Comparison of ENCODE assay signal across 7 mouse cellular contexts in genomic region chr6:39781766-39782530, GRCm38 (mm10). TPM values are rescaled to one million over a fixed set of nuclear protein-coding genes. Genes with fewer than 3 reads are reported as not detected.
DNase-seq lines count a peak whose midpoint lies in the region; ATAC-seq and TF ChIP-seq lines count a peak whose summit lies in the region.

No protein-coding gene starts in this region.

- H3K79me2 ChIP-seq in macrophage (ENCODE audit: inconsistent target), result no peaks in the 10 kb centered on the region

- H3K9me3 ChIP-seq in kidney, postnatal 0 days (replicated peaks; ENCODE audit: low read length), result no peaks in the 10 kb centered on the region

- no peaks in the 10 kb centered on the region for H3K36me3 ChIP-seq in kidney, postnatal 0 days (ENCODE audit: insufficient read depth, low read length)
- H3K36me3 ChIP-seq in macrophage (ENCODE audit: inconsistent target), result no peaks in the 10 kb centered on the region

- whole genome bisulfite sequencing in kidney, postnatal 0 days, result 44% methylated on average over 17 of the region's 17 CpGs
- WGBS in macrophage (ENCODE audit: missing documents), result 38% methylated on average over 17 of the region's 17 CpGs

- ATAC-seq in kidney, postnatal 0 days (replicated peaks; ENCODE audit: low FRiP score, low read depth), result no peak

- peak overlapping the region; percentile 43 for H3K4me2 ChIP-seq in kidney, postnatal 0 days (ENCODE audit: low read length)

- H3K4me1 ChIP-seq in kidney, postnatal 0 days (replicated peaks; ENCODE audit: insufficient read depth, low read length), result no peaks in the 10 kb centered on the region; the same call in 1 of the 2 replicates

- no peak for TF ChIP-seq CTCF in kidney, postnatal 0 days (IDR thresholded peaks at IDR 0.05; ENCODE audit: low read depth)

- H3K9ac ChIP-seq in kidney, postnatal 0 days (ENCODE audit: low read depth, low read length), result no peak overlapping the region

- DNase-seq in 416B (ENCODE audit: low read depth), result peak; percentile 93
- DNase-seq in R1 (ENCODE audit: low read depth, low spot score), result peak; percentile 46
- peak; percentile 26 to 35 for DNase-seq in heart, adult 9 months (ENCODE audit: low spot score in 2 of 2)
- peak; percentile 62 for DNase-seq in kidney, postnatal 0 days (ENCODE audit: low spot score)
- no peak for DNase-seq in cerebellum, adult 18-20 months
- DNase-seq in adipocyte (ENCODE audit: low spot score), result no peak

- peak overlapping the region; percentile 5; the same call in 1 of the 2 replicates for H3K4me3 ChIP-seq in kidney, postnatal 0 days (replicated peaks; ENCODE audit: low read depth, low read length)
- peak overlapping the region; percentile 39 for H3K4me3 ChIP-seq in macrophage (ENCODE audit: inconsistent target)

- no peaks in the 10 kb centered on the region for H3K27me3 ChIP-seq in kidney, postnatal 0 days (ENCODE audit: insufficient read depth, low read length)

- H3K27ac ChIP-seq in kidney, postnatal 0 days, result peak overlapping the region; percentile 47
- peak overlapping the region; percentile 90 for H3K27ac ChIP-seq in macrophage

RNA-seq across cellular contexts. Expression of gene Mrps33, which starts 28.8 kb away (rescaled TPM):
- 220 and 245 TPM in 2 replicates for polyA plus RNA-seq in kidney, postnatal 0 days (2015; fragmentation: Nextera tagmentation; extraction: Ambion mirVana)
- 10 to 100 TPM in 7 of 26 experiments, 1 to 10 TPM in 19; 2.4 to 21.8 (median 8.2) TPM for total RNA-seq in macrophage (2018; cell fraction: chromatin; rRNA removed)
- total RNA-seq in macrophage (2018; cell fraction: cytosol; rRNA removed), result 10 to 100 TPM; 40.4 to 95.5 (median 55.7) TPM
- total RNA-seq in macrophage (2018; cell fraction: nucleus; rRNA removed), result 10 to 100 TPM in 19 of 26 experiments, 1 to 10 TPM in 7; 3.7 to 32.6 (median 13.6) TPM
- 63.1 to 68.3 TPM (median 66.4 TPM) in 3 replicates for polyA plus RNA-seq in macrophage (2018)

RNA-seq across cellular contexts. Expression of gene Braf, which starts 56.7 kb away (rescaled TPM):
- 7.6 and 8.4 TPM in 2 replicates for polyA plus RNA-seq in kidney, postnatal 0 days (2015; fragmentation: Nextera tagmentation; extraction: Ambion mirVana)
- total RNA-seq in macrophage (2018; cell fraction: chromatin; rRNA removed), result 100 to 1,000 TPM in 9 of 26 experiments, 10 to 100 TPM in 17; 63.0 to 143 (median 97.3) TPM
- total RNA-seq in macrophage (2018; cell fraction: cytosol; rRNA removed), result 10 to 100 TPM; 23.2 to 35.3 (median 29.0) TPM
- 10 to 100 TPM; 45.0 to 90.6 (median 68.3) TPM for total RNA-seq in macrophage (2018; cell fraction: nucleus; rRNA removed)
- 10.7 to 14.3 TPM (median 11.9 TPM) in 3 replicates for polyA plus RNA-seq in macrophage (2018)

Comparison
In these comparisons a context has a peak if more than half of its experiments do, and no peak if none do; other contexts are left out.
1. DNase-seq: peak in 416B (single experiment), R1 (single experiment), heart, adult 9 months (2 of 2) and kidney, postnatal 0 days (single experiment); none in cerebellum, adult 18-20 months (0 of 2) and adipocyte (single experiment).